Mouse (Mus musculus) MEL-GATA-1-ER (cell line): ENCODE results near the gene Ovol2.
A peak's percentile ranks its signal among the peaks of the same experiment; 100 is the strongest.

Experiments
- DNase-seq: peaks from one replicate; pipeline ENCODE4 v3.0.0-alpha.2; 2012; ENCODE audit warnings: low read depth; ENCODE audit errors: extremely low read depth

Gene Ovol2

DNA sequence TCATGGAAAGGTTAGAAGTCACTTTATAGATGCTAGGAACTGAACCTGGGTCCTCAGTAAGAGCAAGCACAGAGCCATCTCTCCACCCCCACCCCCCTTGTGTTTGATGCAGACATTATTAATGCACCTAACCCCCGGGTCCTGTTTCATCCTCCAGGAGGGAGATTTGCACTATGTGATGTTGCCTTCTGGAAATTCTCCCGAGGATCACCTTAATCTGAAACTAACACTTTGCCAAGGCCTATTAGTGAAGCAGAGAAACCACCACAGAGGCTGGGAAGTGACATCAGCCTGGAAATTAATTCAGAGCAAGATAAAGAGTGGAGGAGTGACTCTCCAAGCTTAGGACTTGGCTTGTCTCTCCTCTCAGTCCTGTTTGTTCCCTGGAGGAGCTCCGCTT, 7.7 kb downstream of the Ovol2 start:
- no peak for DNase-seq

DNA sequence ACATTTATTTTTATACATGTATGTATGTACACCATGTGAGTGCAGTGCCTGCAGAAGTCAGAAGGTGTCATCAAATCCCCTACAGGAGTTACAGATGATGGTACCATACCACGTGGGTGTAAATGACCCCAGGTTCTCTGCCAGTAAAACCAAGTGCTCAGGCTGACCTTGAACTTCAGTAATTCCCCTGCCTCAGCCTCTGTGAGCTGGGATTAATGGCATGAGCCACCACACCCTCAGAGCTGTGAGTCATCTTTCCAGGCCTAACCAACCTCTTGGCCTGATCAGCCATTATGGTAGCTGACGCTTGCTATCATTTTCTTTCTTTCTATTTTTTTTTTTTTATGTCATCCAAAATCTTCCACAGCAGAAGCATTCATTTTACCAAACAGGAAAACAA, 20.6 kb downstream of the Ovol2 start:
- DNase-seq = no peak

DNA sequence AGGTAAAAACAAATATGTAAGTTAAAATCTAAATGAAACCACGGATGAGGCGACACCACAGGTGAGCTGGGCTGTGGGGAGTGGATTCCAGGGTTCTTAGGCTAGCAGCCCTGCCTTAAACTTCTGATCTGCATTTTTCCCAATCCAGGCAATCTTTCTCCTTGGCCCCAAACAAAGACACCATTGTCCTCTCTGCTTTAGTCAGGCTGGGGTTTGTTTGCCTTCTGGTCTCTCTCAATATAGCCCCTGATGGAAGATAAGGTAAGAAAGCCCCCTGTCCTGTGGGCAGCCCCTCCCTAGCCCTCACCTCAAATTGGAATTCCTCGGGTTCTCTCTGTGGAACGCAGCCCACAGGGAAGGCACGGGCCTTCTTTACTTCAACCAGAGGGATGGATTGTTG, 21.7 kb downstream of the Ovol2 start:
- no peak for DNase-seq

DNA sequence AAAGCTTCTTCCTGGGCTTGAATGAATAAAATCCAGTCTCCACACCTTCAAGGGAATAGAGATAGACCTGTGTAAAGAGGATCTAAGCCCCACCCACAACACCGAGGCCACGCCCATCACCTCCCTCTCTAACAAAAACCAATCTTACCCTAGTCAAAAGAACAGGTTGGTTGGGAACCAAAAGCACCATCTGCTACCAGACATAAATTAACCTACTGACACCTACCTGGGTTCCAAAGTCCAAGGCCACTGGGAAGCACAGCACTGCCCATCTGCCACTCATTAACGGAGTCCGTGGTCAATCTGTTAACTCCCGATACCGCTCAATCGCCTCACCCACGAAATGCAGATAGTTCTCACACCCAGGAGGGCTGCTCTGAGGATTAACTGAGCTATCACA, 23.4 kb downstream of the Ovol2 start:
- no peak for DNase-seq

DNA sequence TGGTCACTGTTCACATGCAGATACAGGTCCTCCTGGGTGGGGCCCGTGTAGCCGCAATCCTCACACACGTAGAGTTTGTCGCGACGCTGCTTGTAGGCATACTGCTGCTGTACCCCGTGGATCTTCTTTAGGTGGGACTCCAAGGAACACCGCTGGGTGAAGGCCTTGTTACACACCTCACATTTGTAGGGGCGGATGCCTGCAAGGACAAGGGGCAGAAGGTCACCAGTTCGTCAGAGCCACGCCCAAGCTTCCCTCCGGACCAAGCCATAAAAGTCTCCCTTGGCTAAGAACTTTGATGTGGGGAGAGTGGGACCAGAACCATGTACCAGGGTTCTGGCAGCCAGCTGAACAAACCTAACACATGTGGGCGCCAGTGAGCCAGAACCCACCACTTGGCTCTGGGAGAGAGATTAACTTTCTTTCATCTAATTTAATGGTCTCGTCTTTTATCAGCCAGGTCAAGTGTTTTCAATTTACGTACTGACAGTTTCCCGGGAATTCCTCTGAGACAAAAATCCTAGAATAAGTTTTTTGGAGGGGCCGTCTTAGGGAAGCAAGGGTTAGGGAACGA, 26.1 kb downstream of the Ovol2 start:
- no peak for DNase-seq

DNA sequence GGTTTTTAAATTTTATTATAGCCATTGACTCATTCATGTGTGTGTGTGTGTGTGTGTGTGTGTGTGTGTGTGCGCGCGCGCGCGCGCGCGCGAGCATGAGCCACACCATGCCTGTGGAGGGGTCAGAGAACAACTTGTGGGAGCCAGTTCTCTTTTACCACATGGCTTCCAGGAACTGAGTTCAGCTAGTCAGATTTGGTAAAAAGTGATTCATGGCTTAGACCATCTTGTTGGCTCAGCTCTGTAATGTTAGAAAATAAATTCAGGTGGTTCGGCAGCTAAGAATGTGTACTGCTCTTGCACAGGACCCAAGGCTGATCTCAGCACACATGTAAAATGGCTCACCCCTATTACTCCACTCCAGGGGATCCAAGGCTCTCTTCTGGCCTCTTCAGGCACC, 30.8 kb downstream of the Ovol2 start:
- DNase-seq = no peak

DNA sequence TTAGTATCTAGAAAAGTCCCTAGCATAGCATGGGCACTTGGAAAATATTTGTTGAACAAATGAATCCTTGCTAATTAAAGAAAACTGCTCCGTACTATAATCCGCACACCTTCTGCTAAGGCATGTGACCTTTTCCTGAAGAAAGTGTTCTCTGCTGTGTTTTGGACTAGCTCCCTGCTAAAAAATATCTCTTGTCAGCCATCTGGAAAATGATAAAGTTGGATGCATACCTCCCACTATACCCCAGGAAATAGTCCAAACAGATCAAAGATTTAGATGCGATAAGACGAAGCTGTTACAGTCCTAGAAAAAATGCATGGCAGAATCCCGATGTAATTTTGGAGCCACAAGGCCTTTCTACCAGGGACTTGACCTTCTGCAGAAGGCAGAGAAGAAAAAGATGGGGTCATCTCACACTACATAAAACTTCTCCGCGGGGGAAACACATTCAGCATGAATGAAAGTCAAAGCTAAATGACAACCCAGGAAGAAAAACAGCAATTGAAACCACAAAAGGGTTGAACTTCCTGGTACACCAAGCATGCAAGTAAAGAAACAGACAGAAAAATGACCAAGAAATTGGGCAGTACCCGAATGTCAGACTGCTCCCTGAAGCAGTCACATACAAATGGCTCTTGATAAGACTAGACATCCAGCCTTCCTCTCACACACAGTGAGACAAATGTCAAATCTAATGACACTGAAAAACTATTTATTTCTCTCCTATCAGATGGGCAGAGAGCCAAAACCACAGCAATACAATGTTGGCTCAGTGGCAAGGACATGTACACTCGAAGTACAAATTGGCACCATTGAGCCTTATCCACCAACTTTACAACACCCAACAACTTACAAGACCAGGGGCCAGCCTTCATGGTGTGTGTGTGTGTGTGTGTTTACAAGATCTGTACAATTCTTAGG, 31.9 kb downstream of the Ovol2 start:
- DNase-seq = peak; percentile 36

DNA sequence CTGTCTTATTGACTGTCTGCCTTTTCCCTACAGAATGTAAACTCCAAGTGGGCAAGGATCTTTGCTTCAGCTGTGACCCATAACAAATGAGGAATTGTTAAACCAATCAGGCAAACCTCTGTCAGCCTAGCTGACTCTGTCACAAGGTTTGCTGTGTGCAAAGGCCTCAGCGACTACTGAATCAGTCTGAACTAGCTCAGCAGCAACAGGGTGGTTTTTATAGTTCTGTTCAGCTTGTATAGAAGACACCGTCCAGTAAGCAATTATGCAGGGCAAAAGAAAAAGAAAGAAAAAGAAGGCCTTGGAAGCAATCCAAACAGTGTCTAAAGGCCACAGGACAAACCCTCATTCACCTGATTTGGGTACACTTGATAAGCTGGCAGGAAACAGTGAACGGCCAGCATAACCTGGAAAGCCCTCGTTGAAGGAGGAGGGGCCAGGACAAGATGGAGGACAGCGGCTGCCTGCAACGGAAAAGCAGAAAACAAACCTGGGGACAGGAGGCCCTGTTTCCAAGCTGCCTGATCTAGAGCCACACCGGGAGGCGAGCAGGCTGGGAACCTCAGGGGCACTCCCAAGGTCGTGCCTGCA, 36.7 kb downstream of the Ovol2 start:
- DNase-seq = no peak

DNA sequence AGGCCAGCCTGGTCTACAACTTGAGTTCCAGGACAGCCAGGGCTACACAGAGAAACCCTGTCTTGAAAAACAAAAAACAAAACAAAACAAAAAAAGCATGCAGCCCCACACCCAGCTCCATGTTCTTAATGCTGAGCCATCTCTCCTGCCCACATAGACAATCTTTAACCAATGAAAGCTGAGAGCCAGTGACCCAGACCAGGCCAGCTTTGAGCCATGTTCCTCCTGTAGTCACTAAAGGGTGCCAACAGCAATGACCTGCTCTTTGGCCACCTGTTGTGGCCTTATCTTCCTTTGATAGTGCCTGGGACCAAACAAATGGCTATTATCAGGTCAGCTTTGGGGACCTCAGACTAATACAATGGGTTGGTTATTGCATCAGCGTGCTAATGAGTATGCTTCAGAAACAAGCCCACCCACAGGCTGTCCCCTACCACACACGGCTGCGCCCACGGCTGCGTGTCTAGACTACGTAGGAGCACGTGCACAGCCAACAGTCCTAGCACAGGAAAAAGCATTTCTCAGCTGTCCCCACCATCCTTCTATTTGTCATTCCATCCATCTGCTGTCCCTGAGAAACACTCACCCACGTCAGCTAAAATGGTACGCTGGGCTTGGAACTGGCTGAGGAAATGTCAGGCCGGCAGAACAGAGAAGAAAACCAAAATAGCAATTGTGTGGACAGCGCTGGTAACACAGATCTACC, 40.2 kb downstream of the Ovol2 start:
- DNase-seq = no peak

DNA sequence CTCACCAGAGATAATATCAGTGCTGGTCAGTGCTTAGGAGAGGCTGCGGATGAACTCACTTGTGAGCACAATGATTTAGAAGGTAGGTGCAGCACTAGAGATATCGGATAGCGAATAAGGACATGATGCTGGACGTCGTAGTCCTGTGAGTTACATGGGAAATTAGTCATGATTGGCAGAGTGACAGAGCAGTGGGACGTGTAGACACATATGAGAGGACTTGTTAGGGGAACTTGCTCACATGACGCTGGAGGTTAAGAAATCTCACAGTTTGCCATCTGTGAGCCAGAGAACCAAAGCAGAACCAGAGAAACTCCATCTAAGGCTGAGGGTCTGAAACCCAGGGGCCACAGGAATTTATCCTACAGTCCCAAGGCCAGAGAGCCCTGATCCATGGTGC, 41.6 kb downstream of the Ovol2 start:
- DNase-seq = no peak

DNA sequence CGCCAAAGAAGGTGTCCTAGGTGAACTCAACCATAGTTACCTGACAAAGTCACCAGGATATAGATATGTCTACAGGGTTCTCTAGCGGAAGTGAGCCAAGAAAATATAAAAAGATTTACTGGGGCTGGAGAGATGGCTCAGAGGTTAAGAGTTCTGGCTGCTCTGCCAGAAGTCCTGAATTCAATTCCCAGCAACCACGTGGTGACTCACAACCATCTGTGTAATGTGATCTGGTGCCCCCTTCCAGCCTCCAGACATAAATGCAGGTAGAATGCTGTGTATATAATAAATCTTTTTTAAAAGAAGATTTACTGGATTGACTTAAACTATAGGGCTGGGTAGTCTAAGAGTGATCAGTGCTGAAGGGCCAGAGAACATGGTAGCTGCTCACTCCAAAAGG, 50.5 kb downstream of the Ovol2 start:
- DNase-seq = no peak

DNA sequence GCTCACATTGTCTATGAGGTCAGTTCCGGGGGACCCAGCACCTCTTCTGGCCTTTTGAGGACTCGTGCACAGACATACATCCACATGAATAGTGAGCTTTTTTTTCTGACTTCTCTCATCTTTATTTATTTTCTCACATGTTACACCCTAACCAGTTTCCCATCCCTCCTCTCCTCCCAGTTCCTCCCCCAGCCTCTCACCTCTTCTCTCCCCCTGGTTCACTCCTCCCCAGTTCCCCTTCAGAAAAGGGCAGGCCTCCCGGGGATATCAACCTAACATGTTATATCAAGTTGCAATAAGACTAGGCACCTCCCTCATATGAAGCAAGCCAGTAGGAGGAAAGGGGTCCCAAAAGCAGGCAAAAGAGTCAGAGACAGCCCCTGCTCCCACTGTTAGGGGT, 51.4 kb downstream of the Ovol2 start:
- DNase-seq = no peak

DNA sequence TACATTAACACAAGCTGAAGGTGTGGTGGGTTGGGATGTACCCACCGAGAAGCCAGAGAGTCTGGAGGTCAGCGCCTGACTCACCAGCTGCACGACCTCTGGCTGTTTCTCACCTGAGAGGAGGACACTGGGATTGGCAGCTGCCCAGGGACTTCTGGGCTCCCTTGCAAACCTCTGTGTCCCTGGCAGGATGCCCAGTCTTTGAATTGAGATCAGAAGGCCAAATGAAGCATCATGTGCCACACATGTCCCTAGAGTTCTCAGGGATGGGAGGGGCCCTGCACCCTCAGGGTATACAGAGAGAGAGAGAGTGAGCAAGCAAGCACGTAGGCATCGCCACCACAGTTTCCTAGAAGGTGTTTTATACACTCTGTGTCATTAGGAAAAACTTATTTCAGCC, 52.2 kb downstream of the Ovol2 start:
- DNase-seq = no peak

DNA sequence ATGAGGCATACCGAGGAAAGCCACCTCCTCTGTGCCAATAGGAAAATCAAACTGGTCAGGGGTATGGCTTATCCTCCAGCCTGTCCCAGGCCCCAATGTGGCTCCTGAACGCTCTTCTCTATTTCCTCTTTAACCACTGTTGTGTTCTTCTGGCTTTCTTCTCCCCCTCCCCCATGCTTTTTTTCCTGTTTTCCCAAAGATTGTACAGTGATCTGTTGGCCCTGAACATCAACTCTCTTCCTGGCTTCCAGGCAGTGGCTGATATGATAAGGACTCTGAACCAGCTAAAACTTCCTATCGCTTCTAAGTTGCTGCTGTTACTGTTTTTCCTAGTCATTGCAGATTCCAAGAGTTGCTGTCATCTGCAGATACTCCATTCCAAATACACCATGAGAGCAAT, 55.1 kb downstream of the Ovol2 start:
- DNase-seq = no peak

DNA sequence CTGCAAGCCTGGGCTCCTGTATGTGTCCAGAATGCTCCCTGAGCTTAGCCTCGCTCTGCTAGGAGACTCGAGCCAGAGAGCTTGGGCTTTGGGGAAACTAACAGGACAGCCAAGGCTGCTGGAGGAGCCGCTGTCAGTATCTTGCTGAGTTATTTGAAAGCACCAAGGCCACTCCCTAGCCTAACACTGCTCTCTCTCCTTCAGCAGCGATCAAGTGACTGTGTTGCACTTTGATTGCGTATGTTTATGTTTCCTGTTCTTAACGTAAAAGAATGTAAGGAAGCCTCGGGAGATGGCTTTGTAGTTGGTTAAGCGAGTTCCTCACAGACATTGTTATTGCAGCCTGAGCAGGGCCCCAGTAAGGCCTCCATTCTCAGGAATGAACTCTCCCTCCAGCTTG, 57.2 kb downstream of the Ovol2 start:
- DNase-seq = no peak

DNA sequence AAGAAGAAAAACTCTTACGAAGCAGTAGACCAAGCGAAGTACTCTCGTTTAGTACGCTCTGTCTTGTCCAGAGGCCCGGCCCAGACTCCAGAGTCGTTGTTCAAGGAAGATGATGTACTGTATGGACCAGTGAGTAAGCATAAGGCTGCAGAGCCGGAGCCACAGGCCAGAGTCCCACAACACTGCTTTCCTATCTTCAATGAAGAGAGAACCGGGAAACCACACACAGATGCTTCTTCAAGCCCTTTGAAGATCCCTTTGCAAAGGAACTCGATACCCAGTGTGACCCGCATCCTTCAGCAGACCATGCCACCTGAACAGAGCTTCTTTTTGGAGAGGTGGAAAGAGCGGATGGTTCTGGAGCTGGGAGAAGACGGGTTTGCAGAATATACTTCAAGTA, 59.9 kb downstream of the Ovol2 start:
- DNase-seq = peak; percentile 65

DNA sequence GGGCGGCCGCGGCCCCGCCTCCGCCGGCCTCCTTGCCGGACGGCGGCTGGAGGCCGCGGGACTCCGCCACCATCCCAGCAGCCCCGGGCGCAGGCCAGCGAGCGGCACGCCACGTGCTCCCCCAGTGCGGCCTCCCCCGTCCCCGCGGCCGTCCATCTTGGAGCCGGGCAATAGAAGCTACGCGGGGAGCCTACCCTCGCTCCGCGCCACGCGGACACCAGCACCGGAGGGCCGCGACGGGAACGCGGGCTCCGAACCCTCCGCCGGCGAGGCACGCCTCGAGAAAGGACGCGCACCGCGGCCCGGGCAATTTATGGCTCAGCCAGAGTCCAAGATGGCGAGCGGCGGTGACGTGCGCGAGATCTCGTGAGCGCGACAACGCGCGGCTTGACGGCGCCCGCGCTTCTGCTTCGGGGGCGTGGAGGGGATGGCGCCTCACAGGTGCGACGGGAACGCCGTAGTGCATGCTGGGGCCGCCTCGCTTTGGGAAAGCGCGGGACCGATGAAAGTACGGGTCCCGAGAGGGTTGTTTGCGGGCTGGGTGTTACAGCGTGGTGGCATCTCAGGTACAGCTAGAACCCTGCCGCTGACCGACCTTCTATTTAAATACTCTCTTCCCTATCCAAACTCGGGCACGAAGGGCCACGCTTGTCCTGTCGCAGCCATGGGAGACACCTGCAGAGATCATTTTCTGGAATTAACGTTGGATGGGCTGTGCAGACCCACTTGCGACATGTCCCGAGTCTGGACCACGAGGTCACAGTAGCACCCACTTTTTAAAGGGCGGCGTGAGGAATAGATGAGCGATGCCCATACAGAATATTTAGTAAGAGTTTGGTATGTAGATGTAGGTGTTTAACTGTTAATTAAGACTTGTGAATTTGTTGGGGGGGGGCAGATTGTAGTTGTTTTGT, 61.2 kb downstream of the Ovol2 start, which contains the start of the genes Mgme1 and Snx5:
TSS of gene Mgme1 (plus strand) at position 157 of the 914 bp plus-strand sequence.
TSS of gene Snx5 (minus strand) at position 400 of the 914 bp plus-strand sequence.
- DNase-seq = peak; percentile 83

DNA sequence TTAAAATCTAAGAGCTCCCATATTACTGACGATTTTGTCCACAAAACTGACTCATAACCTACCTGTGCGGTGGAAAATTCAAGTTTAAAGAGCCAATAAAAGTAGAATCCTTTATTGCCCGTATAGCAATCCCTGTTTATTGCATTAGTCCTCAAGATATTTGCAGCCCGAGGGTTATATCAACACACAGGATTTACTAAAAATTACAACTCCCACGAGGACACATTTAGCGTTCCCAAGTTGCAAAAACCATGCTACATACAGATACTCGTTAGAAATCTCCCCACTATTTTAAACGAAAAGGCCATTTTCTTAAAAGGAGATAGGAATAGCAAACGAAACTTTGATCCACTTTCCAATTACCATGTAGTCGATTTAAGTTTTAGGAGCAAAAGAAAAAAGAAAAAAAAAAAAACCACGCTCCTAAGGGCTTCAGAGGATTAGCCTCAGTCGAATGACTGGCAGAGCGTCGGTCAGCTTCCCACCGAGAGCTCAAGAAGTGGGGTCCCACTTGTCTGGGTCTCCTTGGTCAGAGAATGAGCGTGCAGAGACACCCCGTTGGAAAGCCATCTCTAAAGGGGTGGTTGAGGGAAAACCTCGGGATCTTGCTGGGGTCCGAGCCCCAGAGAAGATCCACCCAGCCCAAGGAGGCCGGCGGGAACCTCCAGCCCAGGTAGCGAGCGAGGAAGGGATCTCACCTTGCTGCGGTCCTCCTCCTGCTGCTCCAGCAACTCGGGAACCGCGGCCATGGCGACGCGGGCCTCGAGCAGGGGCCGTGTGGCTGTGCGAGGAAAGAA, 62.1 kb downstream of the Ovol2 start:
- DNase-seq = no peak

DNA sequence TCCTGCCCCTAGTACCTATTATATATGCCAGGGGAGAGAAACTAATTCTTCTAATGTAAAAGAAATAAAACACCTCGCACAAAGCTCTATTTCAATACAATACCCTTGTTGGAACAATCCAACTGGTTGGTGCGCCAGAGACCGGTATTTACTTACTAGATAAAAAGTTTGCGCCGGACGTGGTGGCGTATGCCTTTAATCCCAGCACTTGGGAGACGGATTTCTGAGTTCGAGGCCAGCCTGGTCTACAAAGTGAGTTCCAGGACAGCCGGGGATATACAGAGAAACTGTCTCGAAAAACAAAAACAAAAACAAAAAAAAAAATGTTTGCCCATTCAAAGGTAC, 62.7 kb downstream of the Ovol2 start:
- DNase-seq = no peak
